Mouse (Mus musculus) testis, adult 2 months (tissue): ENCODE measurements at regions not wholly inside any gene's neighbourhood (a gene's known extent, or its start where the extent isn't known, plus 50 kb on each side); places are given as distances from the start of the nearest gene placed in this dataset.

Experiments used
- CTCF ChIP-seq: fragments of 200-500 bp; IDR thresholded peaks from 2 replicates; pipeline ENCODE4 v1.5.1; 2012; ENCODE audit warnings: low read depth, mild to moderate bottlenecking, inconsistent platforms, low read length, moderate library complexity; ENCODE audit not compliant: control insufficient read depth, insufficient read depth, insufficient replicate concordance
- POLR2A ChIP-seq: fragments of 200-500 bp; IDR thresholded peaks from 2 replicates; pipeline ENCODE4 v1.6.1; 2012; ENCODE audit warnings: low read depth, mild to moderate bottlenecking, inconsistent platforms, low read length, moderate library complexity; ENCODE audit not compliant: control insufficient read depth

DNA sequence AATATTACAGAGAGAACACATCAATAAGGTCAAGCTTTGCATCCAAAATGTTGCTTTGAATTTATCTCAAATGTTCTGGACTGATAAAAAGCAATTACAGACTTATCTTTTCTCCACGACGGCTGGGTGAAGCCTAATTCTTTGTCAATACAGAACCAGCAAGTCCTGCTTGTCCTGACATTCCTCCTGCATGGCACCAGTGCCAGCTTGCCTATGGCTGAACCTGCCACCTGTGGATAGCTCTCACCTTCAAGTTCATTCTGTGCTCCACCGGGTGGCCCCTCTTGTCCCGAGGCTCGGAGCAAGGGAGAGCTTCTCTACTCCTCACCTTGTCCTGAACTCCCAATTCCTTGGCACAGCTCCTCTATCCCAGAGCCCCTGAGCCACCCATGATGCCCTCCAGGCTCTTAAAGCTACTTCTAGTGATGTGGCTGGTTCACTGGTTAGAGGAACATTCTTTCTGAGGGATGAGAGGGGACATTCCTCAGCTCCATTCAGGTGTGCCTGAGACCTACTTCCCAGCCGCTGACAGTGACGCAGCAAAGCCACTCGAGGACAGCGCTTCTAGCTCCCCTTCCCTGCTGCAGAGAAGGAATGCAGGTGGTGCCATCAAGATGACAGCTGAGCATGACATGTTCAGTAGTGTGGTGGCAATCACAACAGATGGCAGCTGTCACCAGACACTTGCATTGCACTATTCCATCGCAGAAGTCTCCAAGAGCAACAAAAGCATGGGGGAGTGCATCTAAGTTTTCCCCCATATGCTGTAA, 119.5 kb upstream of the Sash1 start:
- TF ChIP-seq POLR2A (no peak), CTCF (no peak)
